Mouse (Mus musculus) embryonic fibroblast, embryonic 13.5 days (primary cell): ENCODE results near the gene Rftn1.
"Not testable (repeated sequence)": the region's sequence is repeated elsewhere in the genome, so short reads cannot be mapped to it uniquely, and the experiment has no call there.

Experiments used
- CTCF ChIP-seq: IDR thresholded peaks from 2 replicates; pipeline ENCODE4 v1.5.1; 2011; ENCODE audit warnings: mild to moderate bottlenecking, control low read depth, low read length, moderate library complexity, borderline replicate concordance; ENCODE audit not compliant: insufficient read depth
- POLR2A ChIP-seq: IDR thresholded peaks from 2 replicates; pipeline ENCODE4 v1.6.1; 2011; ENCODE audit warnings: low read depth, mild to moderate bottlenecking, control low read depth, low read length, moderate library complexity

GRCm38 (mm10) chr17:50205840-50206239 lies 15.4 kb upstream of the Rftn1 start:
- not testable (repeated sequence) for TF ChIP-seq POLR2A, CTCF
